Mouse (Mus musculus) layer of hippocampus, adult 2 months (tissue): ENCODE data around the gene Pold2. TPM values are rescaled to one million over a fixed set of nuclear protein-coding genes. Genes with fewer than 3 reads are reported as not detected.

Experiments
- DNase-seq, 2 experiments: peaks; one replicate each; pipeline ENCODE4 v3.0.0; 2022; ENCODE audit warnings: low spot score in 2 of 2
- H3K27ac ChIP-seq: fragments of 200-600 bp; 2 replicates; pipeline ENCODE4 v1.8.1; 2022
- H3K4me3 ChIP-seq: fragments of 200-600 bp; 2 replicates; pipeline ENCODE4 v1.8.1; 2022; ENCODE audit warnings: mild to moderate bottlenecking
- CTCF ChIP-seq: fragments of 200-600 bp; conservative IDR thresholded peaks from 2 replicates; pipeline ENCODE4 v1.8.1; 2022; ENCODE audit warnings: antibody characterized with exemption, mild to moderate bottlenecking, moderate library complexity
- total RNA-seq, 2 experiments: library from RNA; stranded (reverse); gene quantifications; 2 replicates each; pipeline ENCODE4 v1.2.3; 2021

The Pold2 gene
- total RNA-seq, 2 experiments from 2014 or later, result 19.8 to 23.2 TPM

GRCm38 (mm10) chr11:5907096-5907495, 29.0 kb upstream of the Pold2 start:
- no peak for TF ChIP-seq CTCF
- H3K4me3 ChIP-seq, result no peak overlapping the region
- H3K27ac ChIP-seq, result no peak overlapping the region
- DNase-seq, result no peak

- Histone ChIP-seq H3K4me3 (no peak overlapping the region), H3K27ac (no peak overlapping the region; the same call in 1 of the 2 replicates)
- no peak for DNase-seq
- no peak for TF ChIP-seq CTCF
Measured at GRCm38 (mm10) chr11:5905778-5906518, 27.9 kb upstream of the Pold2 start.

- no peak overlapping the region for H3K4me3 ChIP-seq
- no peak for DNase-seq
- no peak for TF ChIP-seq CTCF
- H3K27ac ChIP-seq, result no peak overlapping the region
Measured at GRCm38 (mm10) chr11:5904871-5905270, 26.8 kb upstream of the Pold2 start.

- no peak for DNase-seq
- Histone ChIP-seq H3K27ac (no peak overlapping the region), H3K4me3 (no peak overlapping the region)
- no peak for TF ChIP-seq CTCF
Measured at GRCm38 (mm10) chr11:5904357-5904756, 26.3 kb upstream of the Pold2 start.

GRCm38 (mm10) chr11:5903844-5904243, 25.8 kb upstream of the Pold2 start:
- H3K27ac ChIP-seq, result 0 out of 2 replicates have a peak overlapping the region, but pooled peaks have one; percentile 18
- no peak for TF ChIP-seq CTCF
- DNase-seq, result no peak
- no peak overlapping the region for H3K4me3 ChIP-seq

GRCm38 (mm10) chr11:5902390-5902789, 24.3 kb upstream of the Pold2 start:
- no peak for DNase-seq
- TF ChIP-seq CTCF, result no peak

GRCm38 (mm10) chr11:5901950-5902349, 23.9 kb upstream of the Pold2 start:
- DNase-seq, result peak in 1 of 2 experiments; percentile 53
- peak overlapping the region; percentile 62 for H3K27ac ChIP-seq

More at GRCm38 (mm10) chr11:5902390-5902789, 24.3 kb upstream of the Pold2 start:
- H3K27ac ChIP-seq, result peak overlapping the region; percentile 62
- H3K4me3 ChIP-seq, result peak overlapping the region; percentile 43

GRCm38 (mm10) chr11:5901320-5901719, 23.2 kb upstream of the Pold2 start:
- no peak for DNase-seq
- TF ChIP-seq CTCF, result no peak
- Histone ChIP-seq H3K27ac (peak overlapping the region; percentile 62; the same call in 1 of the 2 replicates), H3K4me3 (peak overlapping the region; percentile 43; the same call in 1 of the 2 replicates)

More at GRCm38 (mm10) chr11:5901950-5902349, 23.9 kb upstream of the Pold2 start:
- H3K4me3 ChIP-seq, result peak overlapping the region; percentile 43
- no peak for TF ChIP-seq CTCF

- no peak for DNase-seq
- H3K4me3 ChIP-seq, result no peak overlapping the region
- no peak for TF ChIP-seq CTCF
- no peak overlapping the region for H3K27ac ChIP-seq
Measured at GRCm38 (mm10) chr11:5899286-5899685, 21.2 kb upstream of the Pold2 start.

- no peak for DNase-seq
- no peak within 1 kb of the TSS for H3K27ac ChIP-seq
- H3K4me3 ChIP-seq, result no peak within 1 kb of the TSS
- TF ChIP-seq CTCF, result no peak
Measured at GRCm38 (mm10) chr11:5898531-5898930, 20.4 kb upstream of the Pold2 start, which contains the start of gene Myl7. Myl7 (minus strand) TSS chr11:5898782.

GRCm38 (mm10) chr11:5897839-5898238, 19.7 kb upstream of the Pold2 start:
- H3K4me3 ChIP-seq, result no peak overlapping the region
- TF ChIP-seq CTCF, result no peak

GRCm38 (mm10) chr11:5897230-5897629, 19.1 kb upstream of the Pold2 start:
- H3K27ac ChIP-seq, result no peak overlapping the region
- TF ChIP-seq CTCF, result no peak
- no peak overlapping the region for H3K4me3 ChIP-seq
- no peak for DNase-seq

More at GRCm38 (mm10) chr11:5897839-5898238, 19.7 kb upstream of the Pold2 start:
- no peak for DNase-seq
- H3K27ac ChIP-seq, result no peak overlapping the region

- TF ChIP-seq CTCF, result no peak
- Histone ChIP-seq H3K27ac (no peak overlapping the region), H3K4me3 (no peak overlapping the region)
- no peak for DNase-seq
Measured at GRCm38 (mm10) chr11:5893807-5894206, 15.7 kb upstream of the Pold2 start.

GRCm38 (mm10) chr11:5892810-5893368, 14.8 kb upstream of the Pold2 start:
- peak in 1 of 2 experiments; percentile 32 for DNase-seq
- no peak for TF ChIP-seq CTCF
- no peak overlapping the region for H3K27ac ChIP-seq
- H3K4me3 ChIP-seq, result no peak overlapping the region
